Mouse (Mus musculus) kidney, postnatal 0 days (tissue): ENCODE measurements around the gene Rere. TPM values are rescaled to one million over a fixed set of nuclear protein-coding genes. Genes with fewer than 3 reads are reported as not detected.
A peak's percentile ranks its signal among the peaks of the same experiment; 100 is the strongest.

Experiments used
- ATAC-seq: fragments of 200-750 bp; cut with Nextera tagmentation; replicated peaks from 2 replicates; pipeline ENCODE4 v1.8.0; 2017; ENCODE audit warnings: low read depth, moderate number of reproducible peaks, moderate TSS enrichment, moderate library complexity; ENCODE audit not compliant: low FRiP score
- DNase-seq: peaks from one replicate; pipeline ENCODE4 v3.0.0-alpha.2; 2016; ENCODE audit warnings: low spot score
- H3K27ac ChIP-seq: fragments of 300-500 bp; sonication (generic); 2 replicates; pipeline ENCODE4 v1.5.1; 2014; ENCODE audit warnings: mild to moderate bottlenecking
- H3K27me3 ChIP-seq: fragments of 300-500 bp; sonication (generic); 2 replicates; pipeline ENCODE4 v1.6.1; 2014; ENCODE audit warnings: low read length, mixed read lengths; ENCODE audit not compliant: insufficient read depth
- H3K36me3 ChIP-seq: fragments of 300-500 bp; sonication (generic); 2 replicates; pipeline ENCODE4 v1.6.1; 2014; ENCODE audit warnings: low read length, mixed read lengths; ENCODE audit not compliant: insufficient read depth
- H3K4me1 ChIP-seq: fragments of 300-500 bp; sonication (generic); replicated peaks from 2 replicates; pipeline ENCODE4 v1.6.1; 2014; ENCODE audit warnings: antibody characterized with exemption, low read length, mixed read lengths; ENCODE audit not compliant: insufficient read depth
- H3K4me2 ChIP-seq: fragments of 300-500 bp; sonication (generic); 2 replicates; pipeline ENCODE4 v1.6.1; 2014; ENCODE audit warnings: mild to moderate bottlenecking, low read length, moderate library complexity, mixed read lengths
- H3K4me3 ChIP-seq: fragments of 300-500 bp; sonication (generic); replicated peaks from 2 replicates; pipeline ENCODE4 v1.5.1; 2014; ENCODE audit warnings: low read depth, low read length
- H3K9ac ChIP-seq: fragments of 300-500 bp; sonication (generic); 2 replicates; pipeline ENCODE4 v1.6.1; 2014; ENCODE audit warnings: low read depth, low read length
- H3K9me3 ChIP-seq: fragments of 300-500 bp; sonication (generic); replicated peaks from 2 replicates; pipeline ENCODE4 v1.6.1; 2016; ENCODE audit warnings: low read length, inconsistent platforms, mixed read lengths
- CTCF ChIP-seq: IDR thresholded peaks from 2 replicates; pipeline ENCODE4 v1.5.1; 2016; ENCODE audit warnings: antibody characterized with exemption, low read depth, mild to moderate bottlenecking, moderate library complexity
- WGBS: fragments of 180-500 bp; shearing (Covaris S2); extraction: QIAGEN DNeasy Blood & Tissue Kit; methylation state at CpG from one replicate; pipeline ENCODE4 v1.1.7; 2014; 5-methylcytosine and 5-hydroxymethylcytosine counted together
- polyA plus RNA-seq: library from polyadenylated mRNA; unstranded; fragments of >200 nt; fragmentation: Nextera tagmentation; extraction: Ambion mirVana; gene quantifications from 2 replicates; pipeline ENCODE4 v1.2.1, GENCODE M21; 2015

Gene Rere
- polyA plus RNA-seq, 1 experiment from 2014 or later, result 29.8 TPM

DNA sequence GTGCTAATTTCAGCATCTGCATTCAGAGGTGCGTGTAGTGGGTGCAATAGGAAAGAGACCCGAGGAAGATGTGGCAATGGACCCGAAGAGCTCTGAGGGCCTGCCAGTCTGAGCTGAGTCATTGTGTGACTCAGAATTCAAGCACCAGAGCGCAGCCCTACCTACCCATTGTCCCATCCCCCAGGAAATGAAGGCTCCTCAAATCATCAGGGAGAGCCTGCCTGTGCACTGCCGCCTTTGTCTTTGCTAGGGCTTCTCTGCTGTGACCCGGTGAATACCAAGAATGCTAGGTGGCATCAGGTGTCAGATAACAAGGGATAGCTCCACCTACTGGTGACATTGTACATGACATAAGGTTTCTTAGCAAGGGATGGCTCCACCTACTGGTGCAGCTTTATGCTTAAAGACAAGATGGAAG, 41.5 kb upstream of the Rere start:
- peak; percentile 100 for TF ChIP-seq CTCF
- ATAC-seq, result peak; percentile 19; the same call in 1 of the 2 replicates
- 11% methylated on average over 6 of the region's 6 CpGs for WGBS

GRCm38 (mm10) chr4:150240381-150240886, 41.0 kb upstream of the Rere start:
- H3K9ac ChIP-seq, result no peak overlapping the region
- WGBS, result 84% methylated on average over 1 of the region's 1 CpGs
- ATAC-seq (no peak), DNase-seq (no peak)
- no peaks in the 10 kb centered on the region for H3K9me3 ChIP-seq
- no peaks in the 10 kb centered on the region for H3K27me3 ChIP-seq
- no peak overlapping the region for H3K27ac ChIP-seq
- peaks cover 38% of the 10 kb centered on the region for H3K36me3 ChIP-seq
- no peak for TF ChIP-seq CTCF
- peaks cover 16% of the 10 kb centered on the region for H3K4me1 ChIP-seq
- H3K4me2 ChIP-seq, result no peak overlapping the region
- H3K4me3 ChIP-seq, result no peak overlapping the region

More for the DNA sequence above, 41.5 kb upstream of the Rere start:
- Histone ChIP-seq H3K4me1 (peaks cover 16% of the 10 kb centered on the region), H3K27me3 (no peaks in the 10 kb centered on the region), H3K36me3 (peaks cover 38% of the 10 kb centered on the region), H3K4me3 (0 out of 2 replicates have a peak overlapping the region, but pooled peaks have one; percentile 89), H3K27ac (peak overlapping the region; percentile 65), H3K4me2 (peak overlapping the region; percentile 66), H3K9me3 (no peaks in the 10 kb centered on the region), H3K9ac (no peak overlapping the region)
- DNase-seq, result peak; percentile 97

DNA sequence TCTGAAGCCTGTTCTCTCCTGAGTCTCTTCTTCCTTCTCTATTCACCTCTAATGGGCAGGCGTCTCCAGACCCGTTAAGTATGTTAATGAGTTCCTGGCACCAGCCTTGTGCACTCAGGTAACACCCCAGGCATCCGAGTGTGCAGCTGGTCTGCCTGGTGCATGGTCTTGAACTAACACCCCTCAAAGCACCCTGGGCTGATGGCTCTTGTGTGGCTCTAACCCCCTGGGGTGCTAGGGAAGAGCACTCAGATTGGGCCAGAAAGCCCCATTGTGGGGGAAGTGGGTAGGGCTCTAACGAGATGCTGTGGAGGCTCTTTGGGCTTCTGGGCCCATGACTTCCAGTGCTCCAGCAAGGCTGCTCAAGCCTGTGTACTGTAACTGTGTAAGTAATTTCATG, 39.7 kb upstream of the Rere start:
- DNase-seq (no peak), ATAC-seq (no peak)
- Histone ChIP-seq H3K4me1 (peaks cover 16% of the 10 kb centered on the region), H3K4me2 (no peak overlapping the region), H3K27me3 (no peaks in the 10 kb centered on the region), H3K9ac (no peak overlapping the region), H3K9me3 (no peaks in the 10 kb centered on the region), H3K27ac (no peak overlapping the region), H3K36me3 (peaks cover 49% of the 10 kb centered on the region), H3K4me3 (no peak overlapping the region)
- TF ChIP-seq CTCF, result no peak
- 58% methylated on average over 4 of the region's 4 CpGs for WGBS

- TF ChIP-seq CTCF, result no peak
- Histone ChIP-seq H3K27ac (no peak overlapping the region), H3K4me2 (no peak overlapping the region), H3K9ac (peak overlapping the region; percentile 8; the same call in 1 of the 2 replicates), H3K9me3 (no peaks in the 10 kb centered on the region), H3K36me3 (peaks cover 59% of the 10 kb centered on the region), H3K27me3 (no peaks in the 10 kb centered on the region), H3K4me3 (no peak overlapping the region), H3K4me1 (peaks cover 16% of the 10 kb centered on the region)
- DNase-seq (no peak), ATAC-seq (no peak)
- 76% methylated on average over 5 of the region's 5 CpGs for WGBS
Observed at GRCm38 (mm10) chr4:150242745-150243144, 38.7 kb upstream of the Rere start.

DNA sequence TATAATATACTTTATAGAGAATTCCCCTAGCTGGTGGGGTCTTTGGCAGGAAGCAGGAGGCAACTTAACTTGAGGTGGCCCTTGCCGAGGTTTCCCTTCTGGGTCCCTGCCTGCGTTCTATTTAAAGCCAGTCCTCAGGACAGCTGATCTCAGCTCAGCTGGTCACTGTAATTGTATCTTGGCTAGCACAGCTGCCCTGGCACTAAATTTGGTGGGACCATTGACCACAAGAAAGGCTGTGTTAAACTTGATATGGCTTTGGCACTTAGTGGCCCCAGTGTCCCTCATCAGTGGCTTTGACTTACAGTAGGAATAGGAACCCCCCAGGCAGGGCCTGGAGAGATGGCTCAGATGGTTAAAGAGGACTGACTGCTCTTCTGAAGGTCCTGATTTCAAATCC, 35.6 kb upstream of the Rere start:
- Histone ChIP-seq H3K27ac (no peak overlapping the region), H3K9me3 (no peaks in the 10 kb centered on the region), H3K36me3 (peaks cover 72% of the 10 kb centered on the region), H3K4me2 (no peak overlapping the region), H3K27me3 (no peaks in the 10 kb centered on the region), H3K4me3 (no peak overlapping the region), H3K9ac (no peak overlapping the region), H3K4me1 (no peaks in the 10 kb centered on the region; the same call in 1 of the 2 replicates)
- ATAC-seq (no peak), DNase-seq (no peak)
- no peak for TF ChIP-seq CTCF
- WGBS, result 51% methylated on average over 2 of the region's 2 CpGs

- DNase-seq (peak; percentile 79), ATAC-seq (peak; percentile 33; the same call in 1 of the 2 replicates)
- peak; percentile 96 for TF ChIP-seq CTCF
- WGBS, result 65% methylated on average over 5 of the region's 5 CpGs
- Histone ChIP-seq H3K9me3 (no peaks in the 10 kb centered on the region), H3K4me2 (no peak overlapping the region), H3K27me3 (no peaks in the 10 kb centered on the region), H3K4me1 (no peaks in the 10 kb centered on the region; the same call in 1 of the 2 replicates), H3K4me3 (no peak overlapping the region), H3K27ac (no peak overlapping the region), H3K9ac (no peak overlapping the region), H3K36me3 (peaks cover 52% of the 10 kb centered on the region)
Observed at GRCm38 (mm10) chr4:150248009-150248408, 33.4 kb upstream of the Rere start.

DNA sequence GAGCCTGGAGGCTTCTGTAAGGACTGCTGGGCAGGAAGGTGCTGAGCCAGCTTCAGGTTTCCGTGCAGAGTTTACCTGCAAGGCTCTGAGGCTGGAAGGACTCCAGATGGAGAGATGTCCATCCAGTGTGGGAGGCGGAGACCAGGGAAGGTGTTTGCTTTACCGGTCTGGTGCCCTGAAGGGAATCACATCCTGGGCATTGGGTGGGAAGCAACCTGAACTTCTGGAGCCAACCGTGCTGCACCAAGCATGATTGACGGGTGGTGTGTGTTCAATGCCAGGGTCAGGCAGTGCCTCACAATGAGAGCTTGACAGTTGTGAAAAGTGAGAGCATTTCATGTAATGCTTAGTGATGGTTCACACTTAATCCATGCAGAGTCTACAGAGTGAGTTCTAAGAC, 32.5 kb upstream of the Rere start:
- Histone ChIP-seq H3K36me3 (peaks cover 42% of the 10 kb centered on the region), H3K27ac (no peak overlapping the region), H3K4me3 (no peak overlapping the region), H3K4me1 (no peaks in the 10 kb centered on the region; the same call in 1 of the 2 replicates), H3K9me3 (no peaks in the 10 kb centered on the region), H3K4me2 (no peak overlapping the region), H3K9ac (no peak overlapping the region), H3K27me3 (no peaks in the 10 kb centered on the region)
- DNase-seq (no peak), ATAC-seq (no peak)
- 60% methylated on average over 5 of the region's 5 CpGs for WGBS
- TF ChIP-seq CTCF, result no peak
